In the genomic region with DNA sequence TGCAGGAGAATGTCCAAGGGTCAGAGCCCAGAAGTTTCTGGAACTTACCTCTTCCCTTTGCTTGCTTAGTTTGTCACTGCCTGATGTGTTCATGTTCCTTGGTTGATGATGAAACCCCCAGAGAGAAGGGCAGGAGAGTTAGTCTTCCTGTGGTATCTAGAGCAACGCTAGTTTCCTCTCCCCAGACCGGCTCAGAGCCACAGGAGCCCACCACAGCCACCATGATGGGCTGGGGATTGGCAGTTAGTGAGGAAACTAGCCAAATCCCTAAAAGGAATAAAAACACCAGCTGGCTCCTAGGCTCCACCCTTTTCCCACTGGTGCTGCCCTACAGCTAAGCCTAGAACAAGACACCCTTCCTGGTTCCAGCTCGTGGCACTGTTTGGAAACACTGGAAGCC, we compare ENCODE assay signal across 27 mouse cellular contexts.
A peak's percentile ranks its signal among the peaks of the same experiment; 100 is the strongest.
DNase-seq lines count a peak whose midpoint lies in the region; ATAC-seq and TF ChIP-seq lines count a peak whose summit lies in the region.
"Had no signal": no experiment of that assay in that cellular context is flagged by ENCODE, and none has a peak within 500 bp of the region (broad histone marks: within the 10 kb centered on the region; RNA-seq: fewer than 3 reads in every experiment).

No protein-coding gene starts in this region.

- intact Hi-C loops in heart, postnatal 10 days (cut with DNase I) = no loop called here

- DNase-seq in forebrain, embryonic 14.5 days (ENCODE audit: low spot score) = peak; percentile 31
- DNase-seq in forebrain, postnatal 0 days = no peak
- DNase-seq in CH12.LX (ENCODE audit: extremely low read depth) = peak; percentile 36
- DNase-seq in retina, embryonic 14.5 days (ENCODE audit: low spot score) = no peak
- no peak for DNase-seq in heart, postnatal 10 days
- no peak for DNase-seq in cerebellum, postnatal 10 days
- DNase-seq: adrenal gland, postnatal 10 days; cerebellum, adult 11-12 months; cerebellum, adult 9-11 months; gastrocnemius, postnatal 10 days; kidney, adult 9 months; kidney, postnatal 10 days; layer of hippocampus, adult 9-11 months; lung, embryonic 14.5 days; lung, postnatal 14 days; thymus, postnatal 25 days had no signal

- TF ChIP-seq EP300 in CH12.LX (IDR thresholded peaks at IDR 0.05; ENCODE audit: low read length) = no peak

- ATAC-seq in forebrain, embryonic 14.5 days = no peak
- ATAC-seq in forebrain, postnatal 0 days = no peak
- peak; percentile 57 to 67; a peak in 3 of 4 replicates for ATAC-seq in hematopoietic stem cell, adult 5-6 weeks (replicated peaks in 1 of 2; ENCODE audit: insufficient read depth in 1 of 2, low FRiP score in 2 of 2, low TSS enrichment in 1 of 2, low read depth in 1 of 2, poor library complexity in 2 of 2, severe bottlenecking in 2 of 2)
- ATAC-seq: forebrain, embryonic 16.5 days; intestine, postnatal 0 days had no signal

- H3K79me2 ChIP-seq in CH12.LX (replicated peaks; ENCODE audit: control insufficient read depth, extremely low read depth, insufficient read depth, poor library complexity, severe bottlenecking) = no peaks in the 10 kb centered on the region

- H3K9ac ChIP-seq in forebrain, embryonic 14.5 days (ENCODE audit: low read length) = no peak overlapping the region
- no peak overlapping the region for H3K9ac ChIP-seq in forebrain, postnatal 0 days
- no peak overlapping the region for H3K9ac ChIP-seq in CH12.LX (ENCODE audit: insufficient read depth, low read depth)
- H3K9ac ChIP-seq: hindbrain, embryonic 13.5 days; limb, embryonic 15.5 days; liver, embryonic 15.5 days; lung, embryonic 14.5 days; neural tube, embryonic 12.5 days had no signal

- no peaks in the 10 kb centered on the region for H3K27me3 ChIP-seq in forebrain, embryonic 14.5 days (replicated peaks; ENCODE audit: control insufficient read depth, insufficient read depth, low read length)
- no peaks in the 10 kb centered on the region; the same call in none of the 2 replicates for H3K27me3 ChIP-seq in forebrain, postnatal 0 days (ENCODE audit: insufficient read depth, low read length)
- H3K27me3 ChIP-seq in CH12.LX (replicated peaks) = no peaks in the 10 kb centered on the region
- H3K27me3 ChIP-seq: liver, embryonic 15.5 days; neural tube, embryonic 12.5 days had no signal

- no peak for TF ChIP-seq RAD21 in CH12.LX (IDR thresholded peaks at IDR 0.05; ENCODE audit: low read depth, low read length)

- H3K9me3 ChIP-seq in forebrain, embryonic 14.5 days (replicated peaks; ENCODE audit: control insufficient read depth, low read length) = no peaks in the 10 kb centered on the region
- 0 out of 2 replicates have a peak, but pooled peaks cover 3% of the 10 kb centered on the region for H3K9me3 ChIP-seq in forebrain, postnatal 0 days (ENCODE audit: low read length)
- H3K9me3 ChIP-seq in CH12.LX (replicated peaks; ENCODE audit: low read length) = peaks cover 3% of the 10 kb centered on the region
- H3K9me3 ChIP-seq: G1E; hindbrain, embryonic 13.5 days; limb, embryonic 10.5 days; limb, embryonic 15.5 days; liver, embryonic 15.5 days; neural tube, embryonic 12.5 days had no signal

- in situ Hi-C loops in CH12.LX (cut with MboI; ENCODE audit: low pct_ligation_motif_present, low pct_unique_long_range_greater_than_20kb, low sequenced_read_pairs) = loop anchor here (10.0 to 25.0 kb wide), 2 partner anchors 122 to 464 kb away; a partner anchor contains a TSS

- no peak overlapping the region for H3K4me2 ChIP-seq in forebrain, embryonic 14.5 days (ENCODE audit: low read length)
- H3K4me2 ChIP-seq in forebrain, postnatal 0 days (ENCODE audit: low read depth) = no peak overlapping the region
- H3K4me2 ChIP-seq in CH12.LX (ENCODE audit: insufficient read depth, low read depth, poor library complexity, severe bottlenecking) = no peak overlapping the region
- H3K4me2 ChIP-seq: hindbrain, embryonic 13.5 days; limb, embryonic 15.5 days; liver, embryonic 15.5 days; lung, embryonic 14.5 days; midbrain, embryonic 11.5 days; neural tube, embryonic 12.5 days had no signal

- no peak overlapping the region for H3K27ac ChIP-seq in forebrain, embryonic 14.5 days (ENCODE audit: low read depth, low read length)
- H3K27ac ChIP-seq in forebrain, postnatal 0 days (ENCODE audit: low read depth, low read length) = no peak overlapping the region
- H3K27ac ChIP-seq in CH12.LX (ENCODE audit: insufficient read depth, low read depth) = no peak overlapping the region
- H3K27ac ChIP-seq: hindbrain, embryonic 13.5 days; limb, embryonic 10.5 days; limb, embryonic 15.5 days; liver, embryonic 15.5 days; neural tube, embryonic 12.5 days had no signal

- no peak for TF ChIP-seq CTCF in forebrain, postnatal 0 days (IDR thresholded peaks at IDR 0.05; ENCODE audit: low read depth)
- TF ChIP-seq CTCF in CH12.LX (conservative IDR thresholded peaks at IDR 0.05 in 1 of 2, IDR thresholded peaks at IDR 0.05 in 1 of 2; ENCODE audit: low read depth in 2 of 2, low read length in 2 of 2) = no peak

- dilution Hi-C loops in CH12.LX (cut with MboI; ENCODE audit: extremely low pct_ligation_motif_present, extremely low pct_unique_long_range_greater_than_20kb, low sequenced_read_pairs) = no loop called here

- no peaks in the 10 kb centered on the region for H3K36me3 ChIP-seq in forebrain, embryonic 14.5 days (ENCODE audit: control insufficient read depth, insufficient read depth, low read length)
- no peaks in the 10 kb centered on the region for H3K36me3 ChIP-seq in forebrain, postnatal 0 days (ENCODE audit: insufficient read depth)
- H3K36me3 ChIP-seq in CH12.LX (replicated peaks in 1 of 2; ENCODE audit: control insufficient read depth in 1 of 2, insufficient read depth in 1 of 2, low read length in 1 of 2) = no peaks in the 10 kb centered on the region
- H3K36me3 ChIP-seq: G1E; hindbrain, embryonic 13.5 days; limb, embryonic 10.5 days; limb, embryonic 15.5 days; liver, embryonic 15.5 days; neural tube, embryonic 12.5 days had no signal

- 62% methylated on average over 3 of the region's 3 CpGs for WGBS in forebrain, embryonic 14.5 days
- WGBS in forebrain, postnatal 0 days = 48% methylated on average over 3 of the region's 3 CpGs

- TF ChIP-seq POLR2A in CH12.LX (IDR thresholded peaks at IDR 0.05; ENCODE audit: low read depth, low read length) = no peak

- 0 out of 2 replicates have a peak, but pooled peaks cover 3% of the 10 kb centered on the region for H3K4me1 ChIP-seq in forebrain, embryonic 14.5 days (ENCODE audit: control insufficient read depth, insufficient read depth, low read length)
- no peaks in the 10 kb centered on the region for H3K4me1 ChIP-seq in forebrain, postnatal 0 days (ENCODE audit: insufficient read depth)
- peaks cover 19 to 52% of the 10 kb centered on the region in 2 experiments for H3K4me1 ChIP-seq in CH12.LX (ENCODE audit: control insufficient read depth in 1 of 2, insufficient read depth in 2 of 2)
- H3K4me1 ChIP-seq: neural tube, embryonic 12.5 days had no signal

- no peak overlapping the region for H3K4me3 ChIP-seq in forebrain, embryonic 14.5 days (ENCODE audit: low read depth, low read length)
- no peak overlapping the region for H3K4me3 ChIP-seq in forebrain, postnatal 0 days (ENCODE audit: low read depth, low read length)
- H3K4me3 ChIP-seq in CH12.LX (replicated peaks in 1 of 3; ENCODE audit: low read depth in 2 of 3, low read length in 2 of 3, poor library complexity in 1 of 3) = no peak overlapping the region
- H3K4me3 ChIP-seq: hindbrain, embryonic 13.5 days; limb, embryonic 10.5 days; limb, embryonic 15.5 days; liver, embryonic 15.5 days; myocyte; neural tube, embryonic 12.5 days had no signal

TF ChIP-seq in CH12.LX, 34 proteins besides CTCF, POLR2A, EP300 and RAD21:
- TF ChIP-seq ZNF384 (IDR thresholded peaks at IDR 0.05; ENCODE audit: low read depth, low read length) (peak; percentile 26; the same call in 1 of the 2 replicates), MEF2A (IDR thresholded peaks at IDR 0.05; ENCODE audit: borderline replicate concordance, low read depth, low read length) (no peak)

Comparison
In these comparisons a context has a peak if more than half of its experiments do, and no peak if none do; other contexts are left out.
1. DNase-seq: peak in forebrain, embryonic 14.5 days (single experiment) and CH12.LX (single experiment); none in forebrain, postnatal 0 days (single experiment), retina, embryonic 14.5 days (single experiment), heart, postnatal 10 days (0 of 2) and cerebellum, postnatal 10 days (0 of 2).
2. ATAC-seq: peak in hematopoietic stem cell, adult 5-6 weeks (2 of 2); none in forebrain, embryonic 14.5 days (single experiment) and forebrain, postnatal 0 days (single experiment).